Mouse (Mus musculus) spleen, embryonic (tissue): ENCODE results near the gene Olfr1248.
"Not testable (repeated sequence)": the region's sequence is repeated elsewhere in the genome, so short reads cannot be mapped to it uniquely, and the experiment has no call there.

ENCODE experiments used
- CTCF ChIA-PET: fragments of 350-600 bp; sonication (Branson Sonifier 250); formaldehyde crosslinking; loops from one replicate; lab custom pipeline; 2022; lab: Charles Lee

Gene Olfr1248

GRCm38 (mm10) chr2:89618145-89618544 is at the start of gene Olfr1248:
Olfr1248 (minus strand) TSS chr2:89618245.
- CTCF ChIA-PET: not testable (repeated sequence)

- CTCF ChIA-PET: no interaction called here
Observed at GRCm38 (mm10) chr2:89661367-89661766, 43.3 kb upstream of the Olfr1248 start, which contains the start of gene Olfr1250. Olfr1250 (minus strand) TSS chr2:89661467.

- CTCF ChIA-PET: no interaction called here
Observed at GRCm38 (mm10) chr2:89634883-89635282, 16.8 kb upstream of the Olfr1248 start, which contains the start of gene Olfr1249. Olfr1249 (minus strand) TSS chr2:89634983.

DNA sequence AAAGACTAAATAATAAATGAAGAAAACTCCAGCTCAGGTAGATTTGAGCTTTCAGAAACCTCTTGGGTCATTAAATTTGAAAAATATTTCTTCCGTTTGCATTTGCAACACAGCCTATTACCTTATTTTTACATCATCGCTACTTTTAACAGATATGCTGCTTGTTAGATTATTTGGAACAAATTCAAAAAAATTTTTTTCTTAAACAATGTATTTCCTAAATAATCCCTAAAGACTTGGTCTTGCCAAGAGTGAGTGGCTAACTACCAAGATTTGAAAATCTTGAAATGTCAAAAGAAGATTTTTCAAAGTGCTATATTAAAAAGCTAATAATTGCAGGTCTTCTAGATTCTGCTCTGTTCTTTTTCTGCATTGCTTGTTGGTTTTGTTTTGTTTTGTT is 4.0 kb downstream of the Olfr1248 start, which contains the start of gene Olfr1247:
TSS of gene Olfr1247 (minus strand) at position 101 of the 400 bp plus-strand sequence.
- CTCF ChIA-PET: no interaction called here

DNA sequence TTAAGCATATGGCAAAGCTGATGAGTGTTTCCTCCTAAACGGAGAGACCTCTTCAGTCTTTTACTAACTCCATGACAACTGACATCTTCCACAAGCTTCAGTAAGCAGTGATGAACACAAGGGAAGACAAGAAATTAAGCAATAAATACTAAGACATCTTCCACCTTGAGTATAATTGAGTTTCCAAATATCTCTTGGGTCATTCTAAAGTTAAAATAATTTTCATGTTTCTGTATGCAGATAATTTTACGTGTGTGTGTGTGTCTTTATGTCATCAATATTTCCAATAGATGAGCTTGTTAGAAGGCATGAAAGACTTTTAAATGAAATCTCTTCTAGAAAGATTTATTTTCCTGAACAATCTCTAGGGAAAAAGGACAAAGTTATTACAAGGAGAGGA is 25.0 kb downstream of the Olfr1248 start, which contains the start of gene Olfr1246:
TSS of gene Olfr1246 (minus strand) at position 101 of the 400 bp plus-strand sequence.
- CTCF ChIA-PET: no interaction called here

DNA sequence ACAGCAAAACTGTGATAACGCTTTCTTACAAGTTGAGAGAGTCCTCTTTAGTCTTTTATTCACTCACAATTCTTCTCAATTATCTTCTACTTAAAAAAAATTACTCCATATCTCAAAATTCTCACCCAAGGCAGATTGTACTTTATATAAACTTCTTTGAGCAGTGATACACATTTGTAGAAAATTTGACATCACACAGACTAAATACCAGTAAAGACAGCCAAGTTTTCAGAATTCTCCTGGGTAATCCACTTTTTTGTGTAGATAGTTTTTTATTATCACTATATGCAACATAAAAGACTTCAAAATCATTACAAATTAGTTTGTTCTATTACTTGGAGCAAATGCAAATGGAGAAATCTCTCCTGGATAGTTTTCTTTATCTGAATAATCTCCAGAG is 39.7 kb downstream of the Olfr1248 start, which contains the start of gene Olfr1245:
TSS of gene Olfr1245 (minus strand) at position 101 of the 400 bp plus-strand sequence.
- CTCF ChIA-PET: no interaction called here
